Mouse (Mus musculus) inflammation-experienced regulatory T-cells, adult 6 months (primary cell): Measurements from ENCODE around the gene Prss23. TPM values are rescaled to one million over a fixed set of nuclear protein-coding genes. Genes with fewer than 3 reads are reported as not detected.

ENCODE experiments used
- ATAC-seq: one replicate; pipeline ENCODE4 v1.8.0; 2017
- polyA plus RNA-seq, 3 experiments: library from polyadenylated mRNA; unstranded; fragments of 100-300 nt; shearing (Covaris generic); gene quantifications; one replicate each; pipeline ENCODE4 v1.2.1; 2017

The Prss23 gene
- polyA plus RNA-seq, 3 experiments from 2014 or later, result not detected

- no peak for ATAC-seq
Measured at GRCm38 (mm10) chr7:89499516-89500307, 27.3 kb downstream of the Prss23 start.

DNA sequence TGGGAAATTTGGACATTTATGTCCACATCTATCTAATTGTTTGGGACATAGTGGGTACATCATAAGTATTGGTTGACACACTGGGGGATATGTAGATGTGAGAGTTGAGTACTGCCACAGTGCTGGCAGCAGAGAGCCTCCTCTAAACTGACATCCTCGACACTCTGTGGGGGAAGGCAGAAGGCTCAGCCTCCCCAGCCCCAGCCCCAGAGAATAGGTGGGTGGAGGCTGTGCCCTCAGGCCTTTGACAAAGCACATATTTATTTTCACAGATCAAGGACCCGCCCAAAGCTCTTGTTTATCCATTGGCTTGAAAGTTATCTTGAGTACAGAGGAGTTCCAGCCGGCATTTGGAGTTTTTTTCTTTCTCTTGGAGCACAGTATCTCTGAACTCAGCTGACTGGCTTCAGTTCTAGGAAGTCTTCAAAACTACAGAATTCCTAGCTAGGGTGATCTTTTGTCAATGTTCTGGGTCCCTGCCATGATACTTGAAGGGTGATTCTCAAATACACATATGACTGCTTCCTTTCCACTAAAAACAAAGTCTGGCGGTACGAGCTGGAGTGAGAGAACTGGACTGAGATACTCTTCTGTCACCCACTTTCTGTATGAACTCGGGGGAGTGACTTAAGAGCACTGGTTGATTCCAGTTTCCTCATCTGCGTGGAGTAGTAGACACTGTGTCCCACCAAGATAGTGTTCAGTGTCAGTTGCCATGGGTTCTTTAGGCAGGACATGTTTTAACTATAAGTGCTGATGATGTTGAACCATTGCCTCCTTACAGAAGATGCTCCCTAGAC, 43.0 kb downstream of the Prss23 start:
- ATAC-seq, result no peak

DNA sequence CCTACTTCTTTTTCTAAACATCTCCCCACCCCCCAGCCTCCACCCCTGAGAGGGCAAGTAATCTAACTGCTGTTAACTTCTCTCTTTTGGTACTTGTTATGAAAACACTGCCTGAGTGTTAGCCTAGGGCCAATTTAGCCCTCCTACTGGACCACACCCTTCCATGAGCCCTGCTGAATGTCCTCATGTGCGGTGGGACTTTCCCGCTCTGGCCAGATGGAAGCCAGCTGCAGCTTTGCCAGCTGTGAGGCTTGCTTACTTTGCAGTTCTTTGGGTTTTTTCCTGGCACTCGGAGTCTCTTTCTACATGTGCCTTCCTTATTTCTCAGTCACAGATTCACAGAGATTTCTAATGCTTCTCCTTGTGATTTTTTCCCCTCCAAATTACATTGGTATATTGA, 45.3 kb downstream of the Prss23 start:
- no peak for ATAC-seq

- ATAC-seq, result no peak
Measured at GRCm38 (mm10) chr7:89478490-89478889, 48.5 kb downstream of the Prss23 start.

- ATAC-seq, result no peak
Measured at GRCm38 (mm10) chr7:89477294-89477999, 49.5 kb downstream of the Prss23 start.

GRCm38 (mm10) chr7:89473442-89473841, 53.5 kb downstream of the Prss23 start:
- no peak for ATAC-seq

DNA sequence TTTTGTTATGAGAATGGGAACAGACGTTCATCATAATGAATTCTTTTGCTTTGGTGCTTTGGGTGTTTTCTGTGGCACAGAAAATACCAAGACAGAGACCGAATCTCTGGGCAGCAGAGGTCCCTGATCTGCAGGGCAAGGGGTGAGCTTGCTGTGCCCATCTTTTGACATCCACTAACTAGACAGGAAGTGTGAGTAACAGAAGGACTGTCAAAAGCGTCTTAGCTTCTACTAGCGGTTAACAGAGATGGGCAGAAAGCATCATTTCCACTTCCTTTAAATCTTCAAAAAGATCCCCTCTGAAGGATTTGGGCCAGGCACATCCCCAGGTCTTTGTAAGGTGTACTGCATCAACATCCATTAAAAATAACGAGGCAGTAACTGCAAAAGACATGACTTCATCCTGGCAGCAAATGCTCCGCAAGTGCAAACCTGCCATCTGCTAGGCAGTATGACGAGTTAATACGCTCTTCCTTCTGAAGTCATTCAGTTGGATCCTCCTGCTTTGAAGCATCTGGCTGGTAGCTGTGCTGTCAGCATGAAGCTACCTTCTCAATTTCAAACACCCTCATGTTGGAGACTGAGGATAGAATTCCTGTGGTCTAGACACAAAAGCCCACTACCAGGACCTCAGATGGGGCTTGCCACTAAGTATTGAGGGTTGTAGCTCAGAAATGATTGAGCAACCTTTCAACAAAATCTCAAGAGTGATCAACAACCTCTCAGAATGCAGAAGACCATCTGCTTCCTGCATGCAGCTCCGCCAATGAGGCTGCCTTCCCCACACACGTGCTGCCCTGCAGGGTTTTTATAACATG, 63.0 kb downstream of the Prss23 start:
- ATAC-seq, result no peak

- no peak for ATAC-seq
Measured at GRCm38 (mm10) chr7:89463246-89463645, 63.7 kb downstream of the Prss23 start.

DNA sequence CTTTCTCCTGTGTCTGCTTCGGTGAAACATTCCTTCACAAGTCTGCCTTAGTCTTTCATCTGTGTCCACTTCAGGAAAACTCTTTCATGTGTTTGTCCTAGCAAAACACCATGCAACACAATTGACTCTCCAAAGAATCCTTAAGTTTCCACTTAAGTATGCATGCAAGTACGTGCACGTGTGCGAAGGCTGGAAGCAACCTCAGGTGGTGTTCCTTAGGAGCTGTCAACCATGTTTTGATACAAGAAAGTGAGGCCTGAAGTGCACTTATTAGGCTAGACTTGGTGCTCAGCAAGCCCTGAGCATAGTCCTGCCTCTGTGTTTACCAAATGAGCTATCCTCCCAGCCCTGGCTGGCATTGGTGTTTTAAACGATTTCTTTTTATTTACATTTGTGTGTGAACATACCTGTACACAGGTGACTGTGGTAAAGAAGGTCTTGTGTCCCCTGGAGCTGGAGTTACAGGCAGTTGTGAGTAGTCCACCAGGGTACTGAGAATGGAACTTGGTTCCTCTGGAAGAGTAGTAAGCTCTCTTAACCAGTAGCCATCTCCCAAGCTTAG, 64.3 kb downstream of the Prss23 start:
- no peak for ATAC-seq

GRCm38 (mm10) chr7:89461351-89461750, 65.6 kb downstream of the Prss23 start:
- no peak for ATAC-seq

DNA sequence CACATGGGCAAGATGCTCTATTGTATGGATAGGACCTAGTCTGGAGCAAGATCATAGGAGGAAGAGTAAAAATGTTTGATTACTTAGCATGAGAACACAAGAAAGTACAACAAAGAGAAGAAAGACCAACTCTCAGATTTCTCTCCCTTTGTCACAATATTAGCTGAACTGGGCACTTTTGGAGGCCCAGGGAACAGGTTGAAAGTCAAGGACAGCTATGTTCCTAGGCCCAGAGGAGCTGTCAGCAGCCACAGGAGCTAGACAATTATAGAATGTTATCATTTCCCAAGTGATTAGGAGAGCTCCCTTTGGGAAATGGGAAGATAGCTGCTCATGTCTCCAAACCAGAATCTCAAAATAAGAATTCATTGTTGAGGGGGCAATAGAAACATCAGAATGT, 66.1 kb downstream of the Prss23 start:
- no peak for ATAC-seq

GRCm38 (mm10) chr7:89459691-89460090, 67.3 kb downstream of the Prss23 start:
- no peak for ATAC-seq

Other genes with a start within 250 kb of the Prss23 start
- 10 to 100 TPM; 23.2 to 30.3 (median 26.3) TPM for gene Tmem135, start 123.0 kb downstream of the Prss23 start, polyA plus RNA-seq
- gene Fzd4, start 122.8 kb downstream of the Prss23 start, polyA plus RNA-seq, result not detected
- under 1 TPM in 2 of 3 experiments, not detected in 1; 0.07 to 0.16 TPM for gene Me3, start 105.2 kb upstream of the Prss23 start, polyA plus RNA-seq